Mouse (Mus musculus) embryo, embryonic 10.5 days (tissue): Measurements from ENCODE around the gene Rhoj.
"Not testable (repeated sequence)": the region's sequence is repeated elsewhere in the genome, so short reads cannot be mapped to it uniquely, and the experiment has no call there.

Experiments used
- DNase-seq: peaks from one replicate; pipeline ENCODE4 v3.0.0-alpha.2; 2015; ENCODE audit warnings: low spot score

Rhoj gene

DNA sequence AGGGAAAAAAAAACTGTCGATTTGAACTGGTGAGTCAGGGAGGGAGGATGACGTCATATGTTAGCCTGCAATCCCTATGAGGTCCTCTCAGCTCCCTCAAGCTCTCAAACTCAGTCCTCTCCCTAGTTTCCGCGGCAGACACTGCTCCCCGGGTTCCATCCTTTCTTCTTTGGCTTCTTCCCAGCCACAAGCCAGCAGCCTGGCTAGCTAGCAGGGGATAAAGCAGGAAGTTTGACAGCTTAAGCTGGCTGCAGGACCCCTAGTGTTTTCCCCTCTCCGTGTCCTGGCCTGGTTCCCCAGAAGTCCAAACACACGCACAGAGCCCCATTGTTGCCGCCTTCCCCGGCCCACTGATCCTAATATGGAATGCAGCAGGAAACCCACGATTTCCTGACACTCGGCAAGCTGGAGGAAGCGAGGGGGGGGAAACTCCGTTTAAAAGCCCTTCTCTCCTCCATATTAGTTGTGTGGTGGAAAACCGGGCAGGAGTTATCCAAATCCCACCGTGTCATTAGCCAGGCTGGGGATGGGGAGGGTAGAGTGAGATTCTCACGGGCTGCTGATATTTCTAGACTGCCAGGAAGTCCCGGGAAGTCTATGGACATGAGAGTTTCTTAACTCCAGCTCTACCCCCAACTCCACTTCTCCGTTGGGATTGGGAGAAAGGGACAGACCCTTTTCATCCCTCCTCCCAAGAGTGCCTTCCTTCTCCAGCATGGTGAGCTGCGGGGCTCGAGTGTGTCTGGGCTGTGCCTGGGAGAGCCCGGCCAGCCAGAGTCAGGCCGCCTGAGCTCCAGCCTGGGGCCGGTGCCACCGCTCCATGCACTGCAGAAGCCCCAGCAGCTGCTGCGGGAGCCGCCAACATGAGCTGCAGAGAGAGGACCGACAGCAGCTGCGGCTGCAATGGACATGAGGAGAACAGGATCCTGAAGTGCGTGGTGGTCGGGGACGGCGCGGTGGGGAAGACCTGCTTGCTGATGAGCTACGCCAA is at the start of gene Rhoj:
Gene Rhoj (plus strand): TSS at position 362 of the 991 bp plus-strand sequence.
- DNase-seq, result peak; percentile 79

DNA sequence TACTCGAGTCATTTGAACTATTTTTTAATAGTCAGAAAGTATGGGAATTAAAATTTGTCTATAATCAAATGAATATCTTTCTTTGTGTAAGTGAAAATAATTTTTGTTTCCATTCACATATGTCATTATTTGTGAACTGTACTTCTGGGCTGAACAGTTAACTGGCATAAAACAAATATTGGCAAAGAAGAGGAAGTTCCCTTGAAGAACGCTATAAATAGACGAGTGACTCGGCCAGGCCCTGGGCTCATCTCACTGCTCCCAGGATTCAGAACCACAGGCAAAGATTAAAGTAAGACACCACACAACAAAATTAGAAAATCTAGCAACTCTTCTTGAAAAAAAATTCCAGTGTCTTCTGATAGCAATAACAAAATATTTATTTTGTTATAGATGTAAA is 36.4 kb upstream of the Rhoj start:
- DNase-seq, result no peak

DNA sequence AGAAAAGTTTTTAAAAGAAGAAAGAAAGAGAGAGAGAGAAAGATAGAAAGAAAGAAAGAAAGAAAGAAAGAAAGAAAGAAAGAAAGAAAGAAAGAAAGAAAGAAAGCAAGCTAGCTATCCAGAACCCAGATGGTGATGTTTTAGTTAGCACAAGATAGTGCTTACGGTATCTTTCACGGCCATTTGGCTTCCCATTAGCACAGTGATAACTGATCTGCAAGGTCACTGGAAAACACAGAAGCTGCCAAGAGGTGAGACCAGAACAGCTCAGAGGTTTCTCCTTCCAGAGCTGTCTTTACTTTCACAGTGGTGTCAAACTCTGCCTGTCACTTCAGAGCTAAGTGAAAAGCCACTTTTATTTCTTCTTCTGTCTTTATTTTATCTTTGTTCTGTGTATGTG is 32.4 kb upstream of the Rhoj start:
- DNase-seq, result no peak

DNA sequence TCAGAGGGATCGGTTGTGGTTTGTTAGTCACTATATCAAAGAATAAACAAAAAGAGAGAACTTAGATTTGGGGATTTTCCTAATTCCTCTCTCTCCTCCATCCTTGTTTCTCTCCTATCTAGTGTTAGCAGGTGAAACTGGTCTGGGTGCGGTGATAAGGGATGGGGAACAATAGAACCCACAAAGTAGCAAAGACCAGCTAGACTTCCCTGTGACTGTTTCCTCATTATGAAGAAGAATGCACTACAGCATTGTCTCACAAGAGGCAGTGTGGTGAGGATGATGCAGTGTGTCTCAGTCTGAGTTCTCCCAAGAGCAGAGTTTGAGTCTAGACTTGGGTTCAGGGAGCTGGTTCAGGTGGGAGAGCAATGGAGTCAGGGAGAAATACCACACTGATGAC is 30.7 kb upstream of the Rhoj start:
- DNase-seq, result no peak

DNA sequence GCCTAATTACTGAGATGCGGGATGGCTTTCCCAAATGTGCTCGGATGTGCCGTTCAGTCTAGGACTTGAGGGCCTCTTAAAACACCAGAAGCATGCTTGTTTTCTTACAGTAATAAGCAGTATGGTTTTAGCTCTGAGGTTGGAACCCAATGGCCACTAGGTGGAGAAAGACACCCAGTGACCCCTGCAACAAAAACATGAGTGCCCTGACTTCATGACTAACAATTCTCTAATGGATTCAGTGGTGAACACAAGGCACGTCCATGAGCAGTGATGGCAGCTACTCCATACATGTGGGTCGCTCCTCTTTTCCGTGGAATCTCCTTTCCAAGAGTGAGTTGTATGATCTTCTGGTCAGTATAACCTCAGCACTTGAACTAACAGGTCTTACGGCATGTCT is 27.6 kb upstream of the Rhoj start:
- DNase-seq, result peak; percentile 37

DNA sequence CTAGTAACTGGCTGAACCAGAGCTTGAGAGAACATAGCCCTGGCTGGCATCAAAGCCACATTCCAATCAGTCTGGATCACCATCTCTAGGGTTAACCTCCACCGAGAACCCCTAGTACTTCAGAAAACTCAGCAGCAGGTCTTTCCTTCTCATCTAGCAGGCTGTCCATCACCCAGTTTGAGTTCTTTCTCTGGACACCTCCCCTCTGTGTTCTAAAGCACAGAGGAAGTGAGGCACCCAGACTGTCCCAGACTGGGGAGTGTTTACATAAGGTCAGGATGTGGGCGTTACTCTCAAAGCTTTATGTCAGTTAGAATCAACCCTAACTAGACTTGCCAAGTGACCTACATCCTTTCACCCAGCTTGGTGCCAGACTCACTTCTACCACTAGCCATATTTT is 24.9 kb upstream of the Rhoj start:
- no peak for DNase-seq

DNA sequence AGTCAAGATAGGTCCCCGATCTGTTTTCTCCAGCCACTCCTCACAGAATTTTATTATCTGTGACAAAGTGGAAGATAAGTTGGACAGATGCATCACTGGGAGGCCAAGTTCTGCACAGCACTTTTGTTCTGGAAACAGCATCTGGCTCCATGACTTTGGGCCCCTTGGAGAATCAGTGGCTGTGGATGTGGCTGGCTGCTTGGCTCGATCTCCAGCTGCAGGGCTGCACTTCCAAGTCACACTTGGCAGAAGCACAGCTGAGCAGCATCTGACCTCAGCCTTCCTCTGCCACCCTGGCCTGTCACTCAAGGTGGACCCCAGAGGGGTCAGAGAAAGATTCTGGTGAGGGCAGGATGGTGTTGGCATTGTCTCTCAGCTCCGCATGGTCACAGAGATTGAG is 22.0 kb upstream of the Rhoj start:
- no peak for DNase-seq

DNA sequence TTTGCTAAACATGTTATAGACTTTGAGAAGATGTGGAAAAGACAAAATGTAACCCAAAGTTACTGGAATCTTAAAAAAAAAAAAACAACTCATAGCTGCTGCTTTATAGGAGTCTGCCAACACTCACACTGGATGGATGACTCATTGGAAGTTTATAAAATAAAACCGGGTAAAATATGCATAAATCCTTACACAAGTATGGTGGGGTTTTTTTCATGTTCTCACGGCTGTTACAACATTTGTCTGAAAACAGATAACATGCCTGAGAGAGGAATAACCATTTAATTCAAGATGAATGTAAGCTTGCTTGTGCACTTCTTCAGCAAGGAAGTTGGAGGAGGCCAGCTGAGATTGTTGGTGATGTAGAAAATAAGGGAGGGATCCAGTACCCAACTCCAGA is 17.6 kb upstream of the Rhoj start:
- DNase-seq, result no peak

DNA sequence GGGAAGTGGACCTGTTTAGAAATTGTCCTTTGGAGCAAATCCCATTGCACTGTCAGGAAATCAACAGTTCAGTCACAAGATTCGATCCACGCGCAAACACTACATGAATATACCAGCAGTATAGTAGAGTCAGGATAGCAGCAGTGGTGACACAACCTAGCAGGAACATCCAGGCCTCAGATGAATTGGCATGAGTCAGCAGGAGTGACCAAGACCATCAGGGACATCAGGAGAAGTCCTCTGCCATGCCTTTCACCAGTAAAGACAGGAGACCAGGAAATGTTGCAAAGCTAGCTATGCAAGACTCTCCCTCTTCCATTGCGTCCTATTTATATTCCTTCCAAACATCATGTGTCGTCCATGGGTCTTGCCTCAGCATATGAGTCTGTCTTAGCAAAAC is 16.6 kb upstream of the Rhoj start:
- DNase-seq, result no peak

DNA sequence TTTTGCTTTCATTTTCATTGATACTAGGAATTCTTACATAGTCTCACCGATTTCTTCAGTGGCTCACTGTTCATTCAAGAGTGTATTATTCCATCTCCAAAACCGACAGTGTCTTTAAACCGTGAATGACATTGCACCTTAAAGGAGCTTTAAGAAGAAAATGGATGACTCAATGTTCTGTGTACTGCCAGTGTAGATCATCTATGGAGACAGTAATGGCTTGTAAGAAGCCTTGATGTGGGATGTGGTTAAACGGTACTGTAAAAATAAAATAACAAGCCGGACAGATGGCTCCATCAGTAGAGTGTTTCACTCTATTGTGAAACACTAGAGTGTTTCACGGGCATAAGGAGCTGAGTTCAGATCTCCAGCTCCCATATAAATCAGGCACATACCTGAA is 15.2 kb upstream of the Rhoj start:
- DNase-seq, result no peak

DNA sequence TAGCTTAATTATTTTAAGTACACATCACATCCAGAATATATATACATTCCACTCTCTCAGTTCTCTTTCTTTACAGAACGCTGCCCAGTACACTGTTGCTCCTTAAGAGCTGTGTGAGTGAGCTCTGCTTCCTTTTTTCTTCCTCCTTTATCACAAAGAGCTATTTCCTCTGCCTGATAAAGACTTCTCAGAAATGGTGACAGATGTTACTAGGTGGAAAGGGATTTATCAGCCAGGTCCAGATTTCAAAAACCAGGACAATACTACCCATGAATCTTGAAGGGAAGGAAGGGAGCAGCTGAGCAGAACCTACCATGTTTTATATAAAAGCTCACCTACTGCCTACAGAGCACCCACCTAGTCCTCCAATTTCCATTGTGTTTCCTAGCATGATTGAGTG is 8.3 kb upstream of the Rhoj start:
- DNase-seq, result no peak

DNA sequence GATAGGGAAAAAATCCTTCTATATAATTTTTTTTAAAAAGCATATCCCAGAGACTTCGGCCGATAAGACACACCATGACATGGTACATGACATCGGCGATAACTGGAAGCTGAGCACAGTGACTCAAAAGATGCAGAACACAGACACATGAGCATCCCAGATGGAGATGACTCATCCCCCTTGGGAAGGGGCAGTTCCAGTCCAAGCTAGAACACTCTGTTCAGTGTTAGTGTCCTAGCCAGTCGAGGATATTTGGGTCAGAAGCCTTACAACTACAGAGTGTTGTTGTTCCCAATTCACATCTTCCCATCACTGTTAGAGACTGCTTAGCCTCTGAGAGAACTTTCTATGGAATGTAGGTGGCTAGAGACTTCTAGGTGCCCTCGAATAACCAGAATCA is 4.0 kb upstream of the Rhoj start:
- DNase-seq, result no peak

DNA sequence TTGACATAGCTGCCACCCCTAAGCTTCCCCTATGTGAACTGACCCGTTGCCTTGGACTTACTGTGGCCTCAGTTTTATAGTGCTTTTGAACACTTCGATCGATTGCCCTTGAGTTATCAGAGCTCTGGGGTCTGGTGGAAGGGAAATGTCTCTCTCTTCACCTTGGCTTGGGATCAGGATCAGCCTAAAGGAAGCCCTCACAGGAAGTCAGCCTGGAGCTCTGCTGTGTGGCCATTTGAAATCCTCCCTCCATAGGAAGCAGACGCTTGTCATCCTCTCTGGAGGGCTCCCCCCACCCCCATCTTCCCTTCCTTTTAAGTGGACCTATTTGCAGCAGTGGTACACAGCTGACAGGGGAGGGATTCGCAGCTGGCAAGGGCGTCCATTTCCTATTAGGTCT is 1.6 kb downstream of the Rhoj start:
- DNase-seq, result peak; percentile 38

DNA sequence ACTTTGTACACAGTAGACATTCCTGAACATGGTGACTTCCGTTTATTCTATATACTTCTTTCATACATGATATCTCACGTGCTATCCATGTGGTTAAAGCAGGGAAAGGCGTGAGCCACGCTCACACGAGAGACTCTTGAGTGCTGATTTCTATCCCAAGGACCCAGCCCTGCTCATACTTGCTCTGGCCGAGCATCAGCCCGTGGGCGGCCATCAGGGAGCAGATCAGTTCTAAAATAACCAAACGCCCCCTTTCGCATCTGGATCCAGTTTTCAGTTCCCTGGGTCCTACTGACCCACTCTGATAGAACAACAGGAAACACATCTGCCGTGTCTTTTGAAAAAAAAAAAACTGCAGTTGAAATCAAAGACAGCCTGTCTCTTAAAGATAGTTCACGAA is 2.6 kb downstream of the Rhoj start:
- peak; percentile 8 for DNase-seq

DNA sequence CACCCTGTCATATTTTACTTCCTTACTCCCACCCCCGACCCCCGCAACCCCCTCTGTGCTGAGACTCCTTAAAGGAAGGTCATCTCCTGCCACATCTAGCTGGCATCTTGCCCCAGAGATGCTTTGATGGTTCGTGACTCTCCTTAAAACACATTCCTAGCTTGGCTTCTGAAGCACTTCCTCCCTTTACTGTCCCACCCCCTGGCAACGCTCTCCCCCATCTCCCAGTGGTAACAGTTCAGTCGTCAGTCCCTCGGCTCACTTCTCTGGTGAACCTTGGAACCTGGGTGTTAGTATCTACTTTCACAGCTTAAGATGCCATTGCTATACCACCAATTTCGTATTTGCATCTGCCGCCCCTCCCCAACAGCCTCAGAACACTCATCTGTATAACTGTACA is 3.8 kb downstream of the Rhoj start:
- no peak for DNase-seq

DNA sequence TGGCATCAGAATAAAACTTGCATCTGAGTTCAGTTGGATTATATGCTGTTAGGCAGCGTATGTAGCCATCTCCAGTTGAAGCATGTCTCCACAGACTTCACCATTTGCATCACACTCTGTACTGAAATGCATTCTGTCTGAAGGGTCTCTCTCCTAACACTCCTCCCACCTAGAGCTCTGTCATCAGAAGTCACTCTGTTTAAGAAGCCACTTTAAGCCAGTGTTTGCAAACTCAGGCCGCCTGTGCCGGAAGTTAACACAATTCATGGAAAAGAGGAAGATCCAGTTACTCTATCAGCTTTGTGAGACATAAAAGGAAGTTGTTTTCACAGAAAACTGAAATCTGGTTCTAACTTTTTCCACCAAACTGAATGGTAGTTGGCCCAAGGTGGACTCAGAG is 5.9 kb downstream of the Rhoj start:
- DNase-seq, result no peak

DNA sequence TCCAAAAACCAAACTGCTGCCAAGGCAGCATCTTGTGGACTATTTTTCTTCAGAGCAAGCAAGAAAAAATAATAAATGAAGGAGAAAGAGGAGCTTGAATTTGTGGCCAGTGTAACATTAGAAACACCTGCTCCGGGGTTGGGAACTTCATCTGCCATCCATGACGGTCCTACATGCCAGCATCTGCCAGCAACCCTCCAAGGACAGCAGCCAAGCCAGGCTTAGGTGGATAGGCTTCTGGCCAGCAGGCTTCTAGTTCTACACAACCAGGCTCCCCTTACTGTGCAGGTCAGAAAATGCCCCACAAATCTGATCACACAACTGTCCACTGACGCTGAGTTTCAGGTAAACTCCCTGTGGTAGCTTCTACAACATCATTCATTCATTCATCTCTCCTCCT is 7.7 kb downstream of the Rhoj start:
- no peak for DNase-seq

DNA sequence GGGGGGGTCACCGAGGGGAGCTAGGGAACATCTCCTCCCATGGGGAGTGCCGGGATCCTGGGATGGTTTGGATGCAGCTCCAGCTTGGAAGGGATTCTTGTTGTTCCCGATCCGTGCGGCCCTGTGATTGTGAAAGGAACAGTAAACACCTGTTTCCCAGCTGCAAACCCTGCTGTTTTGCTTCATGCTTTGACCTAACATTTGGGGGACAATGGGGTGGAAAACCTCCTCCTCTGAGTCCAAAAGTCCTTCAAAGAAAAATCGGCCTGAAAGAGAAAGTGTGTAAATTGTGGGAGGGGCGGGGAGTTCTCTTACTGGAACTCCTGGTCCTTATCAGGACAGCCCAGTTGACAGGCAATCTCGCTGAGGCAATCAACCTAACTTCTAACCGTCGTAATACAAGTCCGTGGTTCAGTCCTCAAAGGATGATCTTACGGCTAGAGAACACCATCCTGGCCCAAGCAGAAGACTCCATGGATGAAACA is 12.4 kb downstream of the Rhoj start:
- DNase-seq, result no peak

DNA sequence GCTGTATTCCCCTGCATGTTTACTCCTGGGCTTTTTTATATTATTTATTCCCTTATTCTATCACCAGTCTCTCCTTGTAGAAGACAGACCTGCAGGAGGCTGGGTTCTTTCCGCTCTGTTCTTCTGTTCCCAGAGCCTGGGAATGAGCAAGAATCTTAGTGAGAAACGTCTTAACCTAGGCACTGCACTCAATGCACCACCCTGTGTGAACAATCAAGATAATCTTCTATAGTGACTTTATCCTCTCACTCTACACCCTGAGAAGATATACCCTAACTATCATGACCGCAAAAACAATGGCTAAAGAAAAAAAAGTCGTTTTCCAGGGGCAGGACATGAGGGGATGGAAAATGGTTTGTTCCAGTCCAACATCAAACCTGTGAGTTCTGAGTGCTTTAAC is 13.1 kb downstream of the Rhoj start:
- no peak for DNase-seq

DNA sequence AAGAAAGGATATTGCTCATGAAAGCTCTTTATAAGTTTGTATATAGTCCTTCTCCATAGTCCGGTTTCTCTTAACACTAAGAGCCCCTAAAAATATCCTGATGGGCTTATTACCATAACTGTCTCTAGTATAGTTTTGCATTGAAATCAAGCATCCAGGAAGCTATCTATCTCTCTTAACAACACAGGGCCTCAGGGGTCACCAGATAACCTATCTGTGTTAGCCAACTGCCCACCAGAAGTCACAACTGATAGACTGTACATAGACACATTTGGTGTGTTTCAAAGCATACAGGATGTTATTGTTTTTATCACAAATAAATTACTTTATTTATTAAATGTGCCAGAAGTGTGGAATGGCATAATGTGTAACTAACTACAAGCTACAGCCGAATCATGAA is 21.1 kb downstream of the Rhoj start:
- DNase-seq, result no peak

DNA sequence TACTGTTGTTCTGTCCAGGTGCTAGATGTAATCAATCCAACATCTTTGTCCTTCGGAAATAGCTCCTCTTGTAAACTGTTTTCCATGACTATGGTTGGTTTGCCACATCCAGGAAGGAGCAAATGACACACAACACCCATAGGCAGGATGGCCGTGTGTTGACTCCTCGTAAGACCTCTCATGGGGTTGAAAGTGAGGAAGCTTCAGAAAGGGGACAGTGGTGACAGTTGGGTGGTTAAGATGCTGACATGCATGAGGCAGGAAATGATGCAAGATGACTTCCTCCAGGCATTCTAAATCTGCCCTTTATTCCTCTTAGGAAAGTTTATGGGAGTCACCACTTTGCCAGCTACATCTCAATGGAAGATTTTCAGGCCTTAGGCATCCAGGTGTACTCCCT is 31.8 kb downstream of the Rhoj start:
- DNase-seq, result no peak

DNA sequence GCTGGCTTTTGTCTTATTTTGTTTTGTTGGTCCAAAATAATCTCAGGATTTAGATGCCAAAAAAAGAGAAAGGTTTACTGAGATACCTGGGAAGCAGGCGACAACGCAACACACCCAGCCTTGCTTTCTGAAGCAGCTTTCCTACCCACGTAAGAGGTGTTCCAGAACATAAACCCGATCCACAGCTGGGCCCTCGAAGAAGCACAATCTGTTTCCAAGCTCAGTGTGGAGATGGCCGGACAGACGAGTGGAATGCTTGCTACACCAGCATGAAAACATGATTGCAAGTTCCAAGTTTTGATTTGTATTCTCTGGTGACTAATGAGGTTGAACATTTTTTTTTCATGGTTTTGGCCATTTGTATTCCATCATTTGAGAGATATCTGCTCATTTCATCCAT is 32.2 kb downstream of the Rhoj start:
- DNase-seq, result no peak

DNA sequence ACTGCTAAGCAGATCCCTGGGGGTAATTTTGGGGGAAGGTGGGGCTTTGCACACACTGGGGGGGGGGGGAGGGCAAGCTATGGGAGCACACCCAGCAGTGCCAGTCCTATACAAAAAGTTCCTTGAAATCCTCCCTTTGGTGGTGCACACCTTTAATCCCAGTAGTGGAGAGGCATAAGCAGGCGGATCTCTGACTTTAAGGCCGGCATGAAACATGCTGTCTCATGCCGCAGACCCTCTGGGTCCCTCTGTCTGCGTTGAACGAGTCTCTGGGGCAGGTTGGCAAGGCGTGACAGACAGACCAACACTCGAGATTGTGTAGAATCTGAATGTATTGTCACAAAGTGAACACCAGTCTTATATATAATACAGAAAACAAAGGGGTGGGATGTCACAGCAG is 40.4 kb downstream of the Rhoj start:
- DNase-seq, result no peak

DNA sequence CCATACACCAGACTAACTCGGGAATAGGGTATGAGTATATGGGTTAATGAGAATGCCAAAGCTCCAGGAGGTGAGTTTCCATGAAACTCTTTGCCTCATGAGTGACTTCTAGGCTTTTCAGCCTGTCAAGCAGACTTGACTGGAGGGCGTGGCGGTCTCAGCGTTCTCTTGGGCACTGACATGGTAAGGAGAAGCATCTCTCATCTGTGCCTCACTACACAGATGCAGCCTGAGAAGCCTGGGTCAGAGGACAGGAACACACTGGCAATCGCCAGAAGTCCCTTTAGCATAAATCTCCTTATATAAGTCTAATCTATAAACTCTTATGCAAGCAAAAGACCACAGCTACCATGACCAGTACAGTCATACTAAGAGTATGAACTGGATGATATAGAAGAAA is 41.4 kb downstream of the Rhoj start:
- DNase-seq, result not testable (repeated sequence)
